Mouse (Mus musculus): ENCODE results near the gene Fads2.

Fads2 gene

DNA sequence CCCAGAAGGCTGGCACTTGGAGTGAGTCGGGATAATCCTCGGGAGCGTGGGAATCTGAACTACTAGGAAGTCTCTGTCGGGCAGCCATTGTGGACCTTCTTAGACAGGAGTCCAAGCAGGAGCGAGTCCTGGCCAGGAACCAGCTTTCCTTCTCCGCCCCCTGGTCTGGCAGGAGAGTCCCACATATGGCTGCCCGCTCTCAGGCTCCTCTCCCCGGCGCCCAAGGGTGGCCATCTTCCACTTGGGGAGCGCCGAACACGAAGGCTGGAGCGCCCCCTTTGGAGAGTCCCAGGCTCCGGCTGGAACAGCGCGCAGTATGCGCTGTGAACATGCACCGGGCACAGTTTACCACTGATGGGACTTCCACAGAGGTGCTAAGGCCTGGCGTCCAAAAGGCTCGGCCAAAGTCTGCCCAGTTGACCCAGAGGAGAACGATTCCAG is 895 bp downstream of the Fads2 start:
- DNase-seq = peak; percentile 27

DNA sequence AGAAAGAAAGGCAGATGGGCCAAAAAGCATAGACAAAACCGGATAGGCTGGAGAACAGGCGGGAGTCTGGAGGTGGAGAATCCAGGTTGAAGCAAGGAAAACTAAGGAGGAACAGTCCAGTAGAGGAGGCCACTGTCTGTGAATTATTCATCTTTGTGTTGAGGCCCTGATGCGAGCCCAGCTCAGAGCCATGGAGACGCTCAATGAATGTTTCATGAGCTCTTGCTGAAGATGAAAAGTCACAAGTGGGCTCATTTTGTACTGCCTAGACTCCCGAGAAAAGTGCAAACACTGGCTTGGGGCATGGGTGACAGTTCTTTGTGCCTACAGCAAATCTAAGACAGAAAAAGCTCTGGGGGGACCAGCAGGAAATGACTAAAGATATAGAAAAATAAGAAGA is 3.7 kb downstream of the Fads2 start:
- no peak for DNase-seq

GRCm38 (mm10) chr19:10096371-10096876 is 5.1 kb downstream of the Fads2 start:
- DNase-seq = no peak

- DNase-seq = no peak
These were observed 6.9 kb downstream of the Fads2 start for GRCm38 (mm10) chr19:10094695-10095094.

- no peak for DNase-seq
These were observed 7.7 kb downstream of the Fads2 start for GRCm38 (mm10) chr19:10093829-10094228.

- DNase-seq = no peak
These were observed 14.6 kb downstream of the Fads2 start for GRCm38 (mm10) chr19:10086976-10087375.

- DNase-seq = no peak
These were observed 16.1 kb downstream of the Fads2 start for GRCm38 (mm10) chr19:10085454-10085853.

DNA sequence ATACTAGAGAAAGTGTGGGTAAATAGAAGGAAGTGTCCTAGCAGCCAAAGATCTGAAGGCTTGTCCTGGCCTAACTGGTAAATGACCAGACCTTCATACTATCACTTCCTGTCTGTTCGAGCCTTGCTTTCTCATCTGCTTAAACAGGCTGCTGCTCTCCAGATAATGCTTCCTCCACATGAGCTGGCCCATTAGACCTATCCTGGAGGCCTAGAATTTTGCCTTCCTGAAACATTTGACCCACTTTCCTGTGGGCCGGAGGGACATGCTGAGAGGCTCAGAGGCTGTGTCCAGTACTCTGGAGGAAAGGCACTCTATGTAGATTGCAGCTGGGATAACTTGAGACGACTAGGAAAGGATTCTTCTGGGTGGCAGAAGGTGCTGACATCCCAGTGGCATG is 19.4 kb downstream of the Fads2 start:
- DNase-seq = no peak

- DNase-seq = no peak
These were observed 21.2 kb downstream of the Fads2 start for GRCm38 (mm10) chr19:10080384-10080783.

- no peak for DNase-seq
These were observed 23.2 kb downstream of the Fads2 start for GRCm38 (mm10) chr19:10078392-10078791.

DNA sequence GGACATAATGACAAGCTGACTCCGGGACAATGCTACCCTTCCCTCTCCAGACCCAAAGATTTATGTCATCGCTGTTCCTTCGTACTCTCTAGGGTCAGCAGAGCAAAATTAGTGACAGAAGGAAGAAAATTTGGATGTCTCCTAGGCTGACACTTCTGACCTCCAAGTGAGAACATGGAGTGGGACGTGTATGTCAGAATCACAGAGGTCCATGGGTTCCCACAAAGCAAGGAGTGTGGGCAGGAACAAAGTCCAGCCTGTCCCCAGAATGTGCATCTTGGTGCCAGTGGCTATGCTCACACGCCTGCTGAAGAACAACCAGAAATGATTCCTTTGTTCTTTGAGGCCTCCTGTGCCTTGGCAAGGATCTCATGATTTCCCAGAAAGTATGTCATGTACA is 28.4 kb downstream of the Fads2 start:
- no peak for DNase-seq

GRCm38 (mm10) chr19:10071892-10072291 is 29.7 kb downstream of the Fads2 start:
- no peak for DNase-seq

DNA sequence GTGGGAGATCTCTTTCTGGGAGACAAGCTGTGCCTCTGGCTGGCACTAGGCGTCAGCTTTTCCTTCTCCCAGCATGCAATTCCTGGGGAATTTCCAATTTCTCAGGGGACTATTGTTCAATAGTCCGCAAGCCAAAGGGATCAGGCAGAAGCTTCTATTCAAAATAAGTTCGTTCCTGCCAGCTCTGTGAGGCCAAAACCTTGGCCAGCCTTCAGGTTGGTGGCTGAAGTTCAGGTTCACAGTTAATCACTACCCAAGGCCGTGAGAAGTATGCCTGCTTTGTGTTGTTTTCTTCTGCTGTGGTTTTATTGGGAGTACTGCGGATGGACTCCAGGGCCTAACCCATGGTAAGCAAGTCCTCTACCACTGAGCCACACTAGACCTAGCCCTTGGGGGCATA is 30.4 kb downstream of the Fads2 start:
- no peak for DNase-seq

GRCm38 (mm10) chr19:10070186-10070980 is 31.2 kb downstream of the Fads2 start:
- DNase-seq = no peak

- DNase-seq = no peak
These were observed 33.8 kb downstream of the Fads2 start for GRCm38 (mm10) chr19:10067701-10068100.

GRCm38 (mm10) chr19:10066502-10066901 is 35.0 kb downstream of the Fads2 start:
- no peak for DNase-seq

GRCm38 (mm10) chr19:10066189-10066500 is 35.4 kb downstream of the Fads2 start:
- DNase-seq = no peak

- DNase-seq = no peak
These were observed 35.9 kb downstream of the Fads2 start for GRCm38 (mm10) chr19:10065465-10066188.

GRCm38 (mm10) chr19:10064173-10065012 is 37.2 kb downstream of the Fads2 start:
- no peak for DNase-seq

- DNase-seq = no peak
These were observed 38.7 kb downstream of the Fads2 start for GRCm38 (mm10) chr19:10062862-10063261.

GRCm38 (mm10) chr19:10062292-10062691 is 39.3 kb downstream of the Fads2 start:
- DNase-seq = no peak

GRCm38 (mm10) chr19:10061624-10062023 is 39.9 kb downstream of the Fads2 start:
- no peak for DNase-seq
